Mouse (Mus musculus): ENCODE data around the gene Rad54l. TPM values are rescaled to one million over a fixed set of nuclear protein-coding genes. Genes with fewer than 3 reads are reported as not detected.
A peak's percentile ranks its signal among the peaks of the same experiment; 100 is the strongest.

The Rad54l gene
- polyA plus RNA-seq (2012; rRNA removed) (12.6 and 15.6 TPM in 2 replicates), polyA plus RNA-seq (2014; fragmentation: Nextera tagmentation; extraction: Ambion mirVana) (24.4 and 26.0 TPM in 2 replicates)

- H3K9me3 ChIP-seq (ENCODE audit: control insufficient read depth, low read length): no peaks in the 10 kb centered on the region
- H3K4me3 ChIP-seq (ENCODE audit: insufficient read depth in 1 of 2, low read depth in 2 of 2, low read length in 2 of 2): peak within 1 kb of the TSS; percentile 80 to 99
- no peaks in the 10 kb centered on the region for H3K27me3 ChIP-seq (ENCODE audit: control insufficient read depth, insufficient read depth, low read length)
- peaks cover 8 to 18% of the 10 kb centered on the region in 2 experiments for H3K4me1 ChIP-seq (replicated peaks; ENCODE audit: control insufficient read depth in 2 of 2, insufficient read depth in 2 of 2, low read length in 1 of 2)
- peak within 1 kb of the TSS; percentile 86 for H3K4me2 ChIP-seq (ENCODE audit: low read depth)
- TF ChIP-seq EP300 (IDR thresholded peaks at IDR 0.05; ENCODE audit: low read depth) (no peak), CTCF (IDR thresholded peaks at IDR 0.05; ENCODE audit: low read depth) (peak; percentile 66)
- 5% methylated on average over 24 of the region's 24 CpGs for WGBS (ENCODE audit: insufficient replicate concordance)
- peak within 1 kb of the TSS; percentile 34 for H3K27ac ChIP-seq
- no peaks in the 10 kb centered on the region; the same call in 1 of the 2 replicates for H3K36me3 ChIP-seq (replicated peaks; ENCODE audit: control insufficient read depth, insufficient read depth, low read depth)
- peak; percentile 86 to 89 (median 87) for DNase-seq (ENCODE audit: low read depth in 3 of 3, low spot score in 3 of 3)
- peak within 1 kb of the TSS; percentile 85 for H3K9ac ChIP-seq (replicated peaks)
- ATAC-seq (ENCODE audit: insufficient read depth): peak; percentile 97
These were observed at the start of gene Rad54l, which contains the start of gene Pomgnt1 for GRCm38 (mm10) chr4:116123602-116124519. Gene Rad54l (minus strand): TSS chr4:116123690. Gene Pomgnt1 (plus strand): TSS chr4:116123840.

GRCm38 (mm10) chr4:116173072-116173471 lies 49.6 kb upstream of the Rad54l start, which contains the start of the genes 1700042G07Rik and Gm49337:
Gene 1700042G07Rik (plus strand): TSS chr4:116173372.
Gene Gm49337 (plus strand): TSS chr4:116173384.
- TF ChIP-seq EP300 (IDR thresholded peaks at IDR 0.05; ENCODE audit: low read depth) (no peak), CTCF (IDR thresholded peaks at IDR 0.05; ENCODE audit: low read depth) (no peak)
- no peak within 1 kb of the TSS for H3K27ac ChIP-seq
- peaks cover 18 to 24% of the 10 kb centered on the region in 2 experiments for H3K4me1 ChIP-seq (replicated peaks; ENCODE audit: control insufficient read depth in 2 of 2, insufficient read depth in 2 of 2, low read length in 1 of 2)
- H3K9me3 ChIP-seq (ENCODE audit: control insufficient read depth, low read length): no peaks in the 10 kb centered on the region
- no peak for ATAC-seq (ENCODE audit: insufficient read depth)
- WGBS (ENCODE audit: insufficient replicate concordance): 70% methylated on average over 6 of the region's 6 CpGs
- H3K36me3 ChIP-seq (replicated peaks; ENCODE audit: control insufficient read depth, insufficient read depth, low read depth): no peaks in the 10 kb centered on the region
- H3K4me3 ChIP-seq (ENCODE audit: insufficient read depth in 1 of 2, low read depth in 2 of 2, low read length in 2 of 2): no peak within 1 kb of the TSS
- H3K4me2 ChIP-seq (ENCODE audit: low read depth): no peak within 1 kb of the TSS
- H3K27me3 ChIP-seq (ENCODE audit: control insufficient read depth, insufficient read depth, low read length): no peaks in the 10 kb centered on the region
- H3K9ac ChIP-seq (replicated peaks): no peak within 1 kb of the TSS
- no peak for DNase-seq (ENCODE audit: low read depth in 3 of 3, low spot score in 3 of 3)

- no peaks in the 10 kb centered on the region for H3K36me3 ChIP-seq (replicated peaks; ENCODE audit: control insufficient read depth, insufficient read depth, low read depth)
- no peak overlapping the region for H3K4me3 ChIP-seq (ENCODE audit: insufficient read depth in 1 of 2, low read depth in 2 of 2, low read length in 2 of 2)
- no peak for ATAC-seq (ENCODE audit: insufficient read depth)
- peaks cover 2% of the 10 kb centered on the region in 2 experiments; a peak in 2 of 4 replicates for H3K4me1 ChIP-seq (replicated peaks; ENCODE audit: control insufficient read depth in 2 of 2, insufficient read depth in 2 of 2, low read length in 1 of 2)
- no peak for DNase-seq (ENCODE audit: low read depth in 3 of 3, low spot score in 3 of 3)
- 56% methylated on average over 3 of the region's 3 CpGs for WGBS (ENCODE audit: insufficient replicate concordance)
- H3K4me2 ChIP-seq (ENCODE audit: low read depth): no peak overlapping the region
- no peak for TF ChIP-seq EP300 (IDR thresholded peaks at IDR 0.05; ENCODE audit: low read depth)
- TF ChIP-seq CTCF (IDR thresholded peaks at IDR 0.05; ENCODE audit: low read depth): no peak
- no peaks in the 10 kb centered on the region for H3K9me3 ChIP-seq (ENCODE audit: control insufficient read depth, low read length)
- H3K27me3 ChIP-seq (ENCODE audit: control insufficient read depth, insufficient read depth, low read length): no peaks in the 10 kb centered on the region
- no peak overlapping the region for H3K27ac ChIP-seq
- H3K9ac ChIP-seq (replicated peaks): no peak overlapping the region
These were observed 45.8 kb upstream of the Rad54l start for GRCm38 (mm10) chr4:116169353-116169672.

GRCm38 (mm10) chr4:116168617-116169352 lies 45.3 kb upstream of the Rad54l start:
- ATAC-seq (ENCODE audit: insufficient read depth) (peak; percentile 51; the same call in 1 of the 2 replicates), DNase-seq (ENCODE audit: low read depth in 3 of 3, low spot score in 3 of 3) (peak in 1 of 3 experiments; percentile 32)
- H3K36me3 ChIP-seq (replicated peaks; ENCODE audit: control insufficient read depth, insufficient read depth, low read depth): no peaks in the 10 kb centered on the region
- 50% methylated on average over 8 of the region's 8 CpGs for WGBS (ENCODE audit: insufficient replicate concordance)
- no peaks in the 10 kb centered on the region for H3K27me3 ChIP-seq (ENCODE audit: control insufficient read depth, insufficient read depth, low read length)
- H3K9me3 ChIP-seq (ENCODE audit: control insufficient read depth, low read length): no peaks in the 10 kb centered on the region
- H3K9ac ChIP-seq (replicated peaks): no peak overlapping the region
- no peak overlapping the region for H3K4me3 ChIP-seq (ENCODE audit: insufficient read depth in 1 of 2, low read depth in 2 of 2, low read length in 2 of 2)
- no peak overlapping the region for H3K27ac ChIP-seq
- no peak for TF ChIP-seq EP300 (IDR thresholded peaks at IDR 0.05; ENCODE audit: low read depth)
- TF ChIP-seq CTCF (IDR thresholded peaks at IDR 0.05; ENCODE audit: low read depth): peak; percentile 72
- H3K4me2 ChIP-seq (ENCODE audit: low read depth): no peak overlapping the region
- no peaks in the 10 kb centered on the region for H3K4me1 ChIP-seq (replicated peaks; ENCODE audit: control insufficient read depth in 2 of 2, insufficient read depth in 2 of 2, low read length in 1 of 2)
